Mouse (Mus musculus): Measurements from ENCODE around the gene C3ar1.
A peak's percentile ranks its signal among the peaks of the same experiment; 100 is the strongest.

The C3ar1 gene

DNA sequence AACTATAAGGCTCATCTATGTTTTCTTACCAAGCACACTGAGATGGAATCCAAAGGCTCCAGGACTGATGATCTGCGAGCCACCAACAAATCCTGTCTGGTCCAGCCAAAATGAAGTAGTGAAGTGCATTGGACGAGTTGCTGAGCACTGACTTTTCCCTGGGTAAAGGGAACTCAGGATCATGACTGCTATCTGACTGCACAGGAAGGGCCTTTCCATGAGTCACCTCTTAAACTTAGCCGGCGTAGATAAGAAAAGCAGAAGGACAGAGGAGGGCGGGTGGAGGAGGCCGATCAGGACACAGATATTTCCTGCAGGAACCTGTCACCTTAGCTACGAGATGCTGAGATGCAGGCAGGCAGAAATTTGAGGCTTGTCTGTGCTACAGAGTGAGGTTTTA is at the start of gene C3ar1:
TSS of gene C3ar1 (minus strand) at position 207 of the 400 bp plus-strand sequence.
- no peak for DNase-seq

DNA sequence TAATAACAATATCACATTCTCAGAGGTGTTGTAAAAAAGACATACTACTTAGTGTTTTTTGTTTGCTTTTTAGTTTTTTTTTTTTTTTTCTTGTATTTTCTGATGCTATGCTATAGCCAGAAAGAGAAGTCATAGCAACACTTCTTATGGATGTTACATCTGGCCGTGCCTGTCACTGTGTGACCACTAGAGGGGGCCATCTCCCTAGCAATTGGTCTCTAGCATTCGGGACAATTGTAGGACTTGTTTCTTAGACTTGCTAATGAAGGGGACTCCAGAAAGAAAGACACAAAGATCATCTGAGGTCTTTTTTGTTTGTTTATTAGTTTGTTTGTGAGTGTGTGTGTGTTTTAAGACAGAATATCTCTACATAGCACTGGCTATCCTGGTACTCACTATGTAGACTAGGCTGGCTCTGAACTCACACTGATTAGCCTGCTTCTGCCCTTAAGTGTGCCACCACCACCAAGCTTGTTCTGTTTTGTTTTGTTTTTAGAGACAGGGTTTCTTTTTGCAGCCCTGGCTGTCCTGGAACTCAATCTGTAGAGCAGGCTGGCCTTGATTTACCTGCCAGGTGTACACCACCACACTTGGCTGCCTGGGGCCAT is 36.6 kb upstream of the C3ar1 start:
- DNase-seq: no peak

DNA sequence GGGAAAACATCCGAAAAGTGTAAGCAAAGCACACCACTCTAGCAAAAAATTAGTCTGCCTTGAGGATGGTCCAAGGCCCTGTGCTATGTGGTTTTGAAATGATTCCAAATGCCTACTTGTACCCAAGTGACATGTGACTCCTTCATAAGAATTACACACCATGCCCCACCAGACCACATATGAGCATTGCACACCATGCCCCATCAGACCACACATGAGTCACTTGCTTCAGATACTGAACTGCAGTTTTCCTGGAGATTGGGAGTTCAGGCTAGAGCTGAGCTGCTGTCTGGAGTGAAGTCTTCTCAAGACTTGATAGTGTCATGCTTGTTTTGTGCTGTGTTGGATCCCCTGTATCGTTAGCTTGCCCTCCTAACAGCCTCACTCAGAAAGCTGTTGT is 33.6 kb upstream of the C3ar1 start:
- no peak for DNase-seq

DNA sequence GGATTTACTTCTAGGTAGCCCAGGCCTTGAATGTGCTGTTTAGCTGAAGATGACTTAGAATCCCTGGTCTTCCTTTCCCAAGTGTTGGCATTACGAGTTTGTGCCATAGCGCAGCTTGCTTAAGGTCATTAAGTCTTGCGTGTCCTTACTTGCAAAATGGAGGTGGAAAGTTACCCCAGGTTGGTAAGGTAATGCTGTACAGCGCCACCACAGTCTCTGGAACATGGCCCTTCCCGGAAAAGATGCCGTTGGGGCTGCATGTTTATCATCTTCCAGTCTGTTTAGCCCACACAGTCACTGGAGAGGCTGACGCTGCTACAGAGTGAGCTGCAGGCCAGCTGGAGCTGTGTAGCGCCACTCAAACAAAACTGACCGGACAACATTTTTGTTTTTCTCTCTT is 27.6 kb upstream of the C3ar1 start:
- DNase-seq: no peak

DNA sequence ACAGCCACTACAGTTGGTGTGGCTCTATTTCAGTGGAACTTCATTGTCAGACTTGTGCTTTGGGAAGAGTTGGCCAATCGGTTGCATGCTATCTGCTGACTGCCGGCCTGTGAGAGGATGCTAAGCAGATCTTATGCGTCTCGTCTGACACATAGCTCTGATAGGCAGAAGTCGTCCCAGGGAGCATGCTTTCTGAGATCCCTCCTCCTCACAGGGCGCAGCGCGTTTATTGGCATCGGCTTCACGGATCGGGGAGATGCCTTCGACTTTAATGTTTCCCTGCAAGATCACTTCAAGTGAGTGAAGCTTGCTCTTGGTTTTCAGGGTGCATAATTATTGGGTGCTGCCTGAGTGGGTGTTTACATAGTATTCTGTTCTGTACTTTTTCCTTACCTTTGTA is 25.3 kb upstream of the C3ar1 start:
- no peak for DNase-seq

DNA sequence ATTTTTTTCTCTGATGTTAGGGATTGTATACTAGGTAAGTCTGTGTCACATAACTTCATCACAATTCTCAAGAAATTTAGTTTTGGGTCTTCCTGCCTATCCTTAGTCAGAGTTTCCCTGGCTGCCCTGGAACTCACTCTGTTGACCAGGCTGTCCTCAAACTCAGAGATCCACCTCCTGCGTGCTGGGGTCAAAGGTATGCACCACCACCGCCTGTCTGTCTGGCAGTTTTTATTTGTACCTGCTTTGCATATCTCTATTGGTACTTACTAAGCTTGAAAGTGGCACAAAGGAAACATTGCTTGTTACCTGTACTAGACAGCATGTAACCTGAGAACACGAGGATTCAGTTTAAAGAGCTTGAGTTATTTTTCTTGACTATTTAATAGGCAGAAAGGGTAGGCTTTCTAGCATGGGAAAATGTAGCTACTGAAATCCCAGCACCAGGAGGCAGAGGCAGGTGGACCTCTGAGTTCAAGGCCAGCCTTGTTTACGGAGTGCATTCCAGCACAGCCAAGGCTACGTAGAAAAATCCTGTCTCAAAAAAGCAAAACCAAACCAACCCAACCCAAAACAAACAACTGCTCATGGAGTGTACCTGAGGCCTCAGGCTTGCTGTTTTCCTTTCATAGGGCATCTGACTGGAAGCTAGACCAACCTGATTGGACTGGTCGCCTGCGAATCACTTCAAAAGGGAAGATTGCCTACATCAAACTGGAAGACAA is 24.0 kb upstream of the C3ar1 start:
- peak; percentile 28 for DNase-seq

DNA sequence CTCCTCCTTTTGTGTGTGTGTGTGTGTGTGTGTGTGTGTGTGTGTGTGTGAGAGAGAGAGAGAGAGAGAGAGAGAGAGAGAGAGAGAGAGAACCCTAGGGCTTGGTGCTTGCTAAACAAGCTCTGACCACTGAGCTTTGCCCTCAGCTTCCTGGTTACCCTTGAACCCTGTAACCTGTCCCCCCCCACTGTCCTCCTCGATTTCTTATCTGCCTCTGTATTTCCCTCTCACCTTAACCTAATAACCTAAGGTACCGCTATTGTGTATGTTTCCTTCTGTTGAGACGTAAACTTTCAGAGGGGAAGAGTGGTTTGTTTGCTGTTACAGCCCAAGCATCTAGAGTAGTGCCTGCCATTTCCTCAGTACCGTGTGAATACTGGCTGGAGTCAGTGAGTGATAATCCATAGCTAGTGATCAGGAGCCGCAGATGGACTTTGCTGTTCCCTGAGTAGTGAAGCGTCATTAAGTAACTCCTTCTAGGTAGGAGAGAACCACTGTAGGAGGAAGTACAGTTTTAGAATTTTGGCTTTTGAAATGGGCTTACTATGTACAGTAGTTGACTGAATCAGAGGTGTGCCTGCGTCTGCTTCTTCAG is 23.3 kb upstream of the C3ar1 start:
- no peak for DNase-seq

DNA sequence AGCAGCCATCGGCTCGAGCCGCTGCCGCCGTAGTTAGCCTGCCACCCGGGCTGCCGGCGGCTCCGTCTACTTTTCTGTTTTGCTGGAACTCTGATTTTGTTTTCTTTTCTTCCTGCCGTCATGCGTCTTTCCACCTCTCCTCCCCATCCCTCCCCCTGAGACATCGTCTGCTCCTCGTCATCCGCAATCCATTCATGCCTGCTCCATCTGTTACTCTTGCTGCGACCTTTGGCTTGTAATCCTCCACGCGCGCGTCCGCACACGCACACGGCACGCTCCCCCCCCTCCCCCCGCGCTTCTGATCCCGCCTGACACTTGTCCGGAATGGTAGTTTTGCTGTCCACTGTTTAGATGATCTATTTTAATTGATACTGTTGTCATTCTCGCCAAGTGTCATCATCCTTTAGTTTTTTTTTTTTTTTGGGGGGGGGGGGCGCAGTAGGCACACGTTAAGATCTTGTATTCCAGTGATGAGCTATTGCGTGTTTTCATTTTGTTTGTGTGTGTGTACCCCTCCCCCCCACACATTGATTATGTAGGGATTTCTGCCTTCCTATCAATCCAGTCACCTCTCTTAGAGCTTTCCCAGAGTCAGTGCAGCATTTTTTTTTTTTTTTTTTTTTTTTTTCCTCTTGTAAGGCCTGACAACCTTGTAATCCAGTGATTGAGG is 18.9 kb upstream of the C3ar1 start:
- no peak for DNase-seq

DNA sequence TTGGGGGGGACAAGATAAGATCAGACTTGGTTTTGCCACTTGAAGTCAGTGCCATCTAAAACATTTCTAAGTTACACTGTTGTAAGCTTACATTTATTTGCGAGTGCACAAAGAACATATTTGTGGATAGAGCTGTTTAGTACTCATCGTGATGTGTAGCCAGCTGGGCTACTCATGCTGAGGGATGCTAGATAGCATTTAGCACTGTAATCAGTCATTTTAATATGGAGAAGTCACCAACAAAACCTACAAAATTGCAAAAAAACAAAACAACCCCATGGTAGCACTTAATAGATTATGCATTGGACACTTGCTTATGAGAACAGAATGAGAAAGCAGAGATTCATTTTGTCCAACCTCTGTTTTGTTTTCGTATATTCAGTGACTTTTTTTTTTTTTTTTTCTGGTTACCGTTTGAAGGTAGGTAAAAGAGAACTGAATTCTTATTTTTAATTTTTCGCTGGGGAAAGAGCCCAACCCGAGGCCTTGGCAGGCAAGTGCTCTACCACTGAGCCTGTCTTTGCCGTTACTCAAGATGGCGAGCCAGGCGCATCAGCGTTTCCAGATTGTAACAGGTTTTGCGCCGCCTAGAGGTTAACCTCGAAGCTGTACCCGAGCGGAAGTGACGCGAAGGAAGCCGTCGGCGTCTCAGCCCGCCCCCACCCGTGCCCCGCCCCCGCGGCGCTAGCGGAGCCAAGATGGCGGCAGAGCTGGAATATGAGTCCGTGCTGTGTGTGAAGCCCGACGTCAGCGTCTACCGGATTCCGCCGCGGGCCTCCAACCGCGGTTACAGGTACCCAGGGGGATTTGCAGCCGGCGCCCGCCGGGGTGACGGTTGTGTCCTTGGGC is 18.1 kb upstream of the C3ar1 start, which contains the start of gene Necap1:
TSS of gene Necap1 (plus strand) at position 604 of the 849 bp plus-strand sequence.
- peak; percentile 96 for DNase-seq

DNA sequence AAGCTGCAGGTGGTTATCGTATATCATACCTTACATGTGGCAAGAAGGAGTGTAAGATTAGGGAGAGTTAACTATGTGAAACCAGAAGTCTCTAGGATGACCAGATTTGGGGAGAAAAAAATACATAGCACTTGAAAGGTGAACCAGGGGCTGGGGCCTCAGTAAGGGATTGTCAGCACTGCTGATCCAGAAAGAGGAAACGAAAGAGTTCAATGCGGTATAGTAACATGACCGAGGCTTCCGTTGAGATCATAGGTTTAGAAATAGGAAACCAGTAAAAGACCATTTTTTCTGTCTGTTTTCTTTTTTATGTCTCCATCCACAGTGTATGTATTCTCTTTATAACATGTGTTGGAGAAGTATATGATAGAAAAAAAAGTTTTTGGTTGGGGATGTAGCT is 16.8 kb upstream of the C3ar1 start:
- no peak for DNase-seq

DNA sequence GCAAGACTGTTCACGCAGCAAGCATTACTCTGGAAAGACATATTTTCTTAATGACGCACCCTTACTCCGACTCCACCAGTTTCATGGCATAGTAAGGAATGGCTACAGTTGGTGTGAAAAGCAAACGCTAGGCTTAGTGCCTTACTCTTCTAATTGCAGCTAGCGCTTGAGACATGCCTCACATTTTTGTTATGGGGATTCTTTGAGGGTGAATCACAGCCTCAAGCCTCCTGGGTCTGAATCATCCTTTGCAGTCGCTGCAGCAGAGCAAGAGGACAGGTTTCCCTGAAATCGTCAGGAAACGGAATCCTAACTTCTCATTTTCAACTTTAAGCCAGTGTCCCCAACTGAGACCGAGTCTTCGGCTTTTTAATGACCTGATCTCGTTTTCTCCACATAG is 13.9 kb upstream of the C3ar1 start:
- DNase-seq: no peak

DNA sequence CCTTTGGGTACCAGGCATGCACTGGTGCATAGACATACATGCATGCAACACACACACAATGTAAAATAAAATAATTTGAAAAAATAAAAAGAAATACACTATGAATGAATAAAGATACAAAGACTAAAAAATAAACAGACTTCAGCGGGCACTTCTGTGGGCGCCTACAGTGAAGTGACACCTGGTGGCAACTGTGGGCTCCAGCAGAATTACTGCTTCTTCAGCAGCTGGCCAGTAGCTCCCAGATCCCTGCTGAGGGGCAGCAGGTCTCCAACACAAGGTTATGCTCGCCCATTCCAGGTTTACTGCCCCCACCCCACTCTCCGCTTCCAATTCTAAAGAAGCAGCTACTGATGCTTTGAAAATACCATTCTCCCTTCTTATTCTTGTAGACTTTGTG is 12.0 kb upstream of the C3ar1 start:
- no peak for DNase-seq

DNA sequence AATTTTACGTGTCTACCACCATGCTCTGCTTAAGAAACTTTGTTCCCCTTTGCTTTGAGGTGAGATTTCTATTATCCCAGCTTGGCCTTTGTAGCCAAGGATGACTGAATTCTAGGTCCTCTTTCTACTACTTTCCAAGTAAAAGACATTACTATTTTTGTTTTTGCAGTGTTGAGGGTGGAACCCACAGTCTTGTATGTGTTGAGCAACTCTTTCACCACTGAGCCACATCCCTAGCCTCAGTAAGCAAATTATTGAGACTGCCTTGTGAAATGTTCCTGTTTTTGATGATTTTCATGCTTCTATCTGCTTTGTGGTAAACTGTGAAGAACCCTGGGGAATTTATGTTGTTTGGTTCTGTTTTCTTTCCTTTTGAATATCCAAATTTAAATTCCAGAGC is 6.9 kb upstream of the C3ar1 start:
- DNase-seq: no peak

DNA sequence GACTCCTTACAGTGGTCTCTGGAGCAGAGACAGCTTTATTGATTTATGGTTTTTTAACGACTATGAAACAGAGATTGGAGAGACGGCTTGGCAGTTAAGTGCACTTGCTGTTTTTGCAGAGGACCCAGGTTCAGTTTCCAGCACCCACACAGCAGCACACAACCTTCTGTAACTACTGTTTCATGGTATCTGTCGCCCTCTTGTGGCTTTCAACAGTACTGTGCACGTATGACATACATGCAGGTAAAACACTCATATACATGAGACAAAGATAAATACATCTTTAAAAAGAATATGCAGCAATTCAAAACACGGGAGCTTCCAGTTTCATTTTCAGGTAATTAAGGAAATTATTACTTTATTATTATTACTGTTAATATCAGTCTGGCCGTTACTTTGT is 6.5 kb upstream of the C3ar1 start:
- no peak for DNase-seq

DNA sequence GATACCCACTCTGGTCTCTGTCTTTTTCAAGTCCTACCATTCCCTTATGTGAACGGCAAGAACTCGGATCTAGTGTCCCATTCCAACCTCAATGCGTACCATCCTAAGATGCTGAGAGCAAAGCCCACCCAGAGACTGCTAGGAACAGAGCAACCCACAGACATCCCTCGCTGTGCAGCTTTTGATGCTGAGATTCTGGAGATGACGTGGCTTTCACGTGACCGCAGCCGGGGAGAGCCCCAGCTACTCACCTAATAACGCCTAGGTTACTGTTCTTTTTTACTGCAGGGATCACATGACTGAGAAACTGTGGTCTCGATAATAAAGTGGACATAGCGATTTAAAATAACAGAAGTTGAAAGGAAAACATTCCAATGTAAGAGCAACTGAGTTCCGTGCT is 1.4 kb downstream of the C3ar1 start:
- DNase-seq: no peak

DNA sequence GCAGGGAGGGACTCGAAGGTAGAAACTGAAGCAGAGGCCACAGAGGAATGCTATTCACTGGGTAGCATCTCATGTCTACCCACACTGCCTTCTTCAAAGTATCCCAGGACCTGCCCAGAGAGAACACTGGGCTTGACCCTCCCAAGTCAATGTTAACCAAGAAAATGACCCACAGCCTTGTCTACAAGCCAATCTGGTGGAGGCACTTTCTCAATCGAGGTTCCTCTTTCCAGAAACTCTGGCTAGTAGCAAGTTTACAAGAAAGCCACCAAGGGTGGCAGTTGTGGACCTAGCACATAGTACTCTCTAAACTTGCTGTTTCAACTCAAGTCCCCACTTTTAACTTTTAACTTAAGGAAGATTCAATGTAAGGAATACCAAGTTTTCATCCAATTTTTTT is 3.3 kb downstream of the C3ar1 start:
- no peak for DNase-seq

DNA sequence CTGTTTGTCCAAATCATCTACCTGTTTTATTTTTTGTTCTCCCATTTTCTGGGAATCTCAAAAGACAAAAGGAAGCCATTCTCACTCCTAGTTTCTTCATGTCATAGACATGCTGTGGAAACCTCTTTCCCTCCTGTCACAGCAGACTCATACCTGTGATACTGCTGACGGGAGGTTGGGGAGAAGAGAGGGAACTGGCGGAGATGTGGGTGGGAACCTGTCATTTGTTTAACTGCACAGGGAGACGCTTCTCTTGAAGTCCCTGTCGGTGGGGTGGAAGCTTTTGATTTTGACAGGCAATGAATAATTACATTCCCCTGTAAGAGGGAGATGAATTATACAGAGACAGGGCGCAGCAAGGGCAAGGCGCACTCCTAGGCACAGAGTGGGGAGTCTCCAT is 12.2 kb downstream of the C3ar1 start:
- DNase-seq: no peak

DNA sequence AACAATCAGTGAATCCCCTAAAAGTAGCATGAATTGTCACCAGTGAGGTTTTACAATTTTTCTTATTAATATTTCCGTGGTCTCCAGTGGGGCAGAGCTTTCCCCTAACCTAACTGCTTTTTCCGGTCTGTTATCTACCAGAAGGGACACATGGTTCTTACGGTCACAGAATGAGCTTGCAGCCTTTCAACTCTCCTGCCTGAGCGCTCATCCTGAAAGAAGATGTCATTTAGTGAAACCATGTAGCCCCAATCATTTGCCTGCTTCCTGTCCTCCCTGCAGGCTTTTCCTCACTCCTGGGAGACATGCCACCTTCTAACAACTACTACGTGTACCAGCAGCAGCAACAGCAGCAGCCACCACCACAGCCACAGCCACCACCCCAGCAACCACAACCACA is 18.4 kb downstream of the C3ar1 start:
- no peak for DNase-seq

DNA sequence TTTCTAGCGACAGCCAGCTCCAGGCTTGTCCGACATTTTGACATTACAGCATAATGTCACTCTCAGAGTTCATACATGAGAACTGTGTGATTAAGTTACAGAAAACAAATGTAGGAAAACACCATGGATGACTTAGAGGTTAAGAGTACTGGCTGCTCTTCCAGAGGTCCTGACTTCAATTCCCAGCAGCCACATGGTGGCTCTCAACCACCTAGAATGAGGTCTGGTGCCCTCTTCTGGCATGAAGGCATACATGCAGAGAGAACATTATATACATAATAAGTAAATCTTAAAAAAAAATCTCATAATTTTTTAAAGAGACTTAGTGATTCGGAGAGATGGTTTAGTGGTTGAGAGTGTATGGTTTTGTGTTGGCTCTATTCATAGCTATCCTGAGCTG is 19.0 kb downstream of the C3ar1 start:
- DNase-seq: no peak

DNA sequence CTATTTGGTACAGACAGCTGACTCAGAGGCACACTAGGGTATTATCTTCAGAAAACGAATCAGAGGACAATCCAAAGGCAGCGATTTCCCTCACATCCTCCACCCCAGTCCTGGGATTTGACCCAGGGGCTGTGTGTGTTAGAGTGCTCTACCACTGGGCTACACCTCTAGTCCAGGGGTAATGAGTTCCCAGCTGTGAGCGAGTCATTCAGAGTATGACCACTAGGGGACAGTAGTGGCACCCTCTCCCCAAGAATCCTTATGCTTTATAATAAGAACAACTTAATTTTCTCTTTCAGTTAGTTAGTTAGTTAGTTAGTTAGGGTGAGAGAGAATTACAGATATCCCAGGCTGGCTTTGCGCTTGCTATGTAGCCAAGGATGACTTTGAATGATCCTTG is 21.6 kb downstream of the C3ar1 start:
- no peak for DNase-seq

DNA sequence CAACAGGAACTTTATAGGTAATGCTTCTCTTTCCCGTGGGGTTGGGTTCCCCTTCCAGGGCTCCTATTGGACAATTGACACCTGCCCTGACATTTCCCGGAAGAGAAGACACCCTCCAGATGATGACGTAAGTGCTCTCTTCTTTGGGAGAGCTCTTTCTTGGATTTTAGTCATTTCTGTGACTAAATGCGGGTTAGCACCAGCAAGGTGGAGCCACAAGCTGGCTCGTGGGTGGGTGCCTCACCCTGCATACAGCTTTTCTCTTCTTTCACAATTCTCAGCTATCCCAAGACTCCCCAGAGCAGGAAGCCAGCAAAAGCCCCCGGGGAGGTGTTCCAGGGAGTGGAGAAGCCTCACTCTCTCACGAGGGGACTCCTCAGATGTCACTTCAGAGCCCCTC is 23.1 kb downstream of the C3ar1 start:
- no peak for DNase-seq

DNA sequence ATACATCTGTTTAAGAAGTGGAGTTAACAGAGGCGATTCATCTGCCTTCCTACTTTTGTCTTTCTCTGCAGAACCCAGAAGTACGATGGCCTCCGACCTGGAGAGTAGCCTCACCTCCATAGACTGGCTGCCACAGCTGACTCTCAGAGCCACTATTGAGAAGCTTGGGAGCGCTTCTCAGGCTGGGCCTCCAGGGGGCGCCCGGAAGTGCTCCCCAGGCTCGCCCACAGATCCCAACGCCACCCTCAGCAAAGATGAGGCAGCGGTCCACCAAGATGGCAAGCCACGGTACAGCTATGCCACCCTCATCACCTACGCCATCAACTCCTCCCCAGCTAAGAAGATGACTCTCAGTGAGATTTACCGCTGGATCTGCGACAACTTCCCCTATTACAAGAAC is 27.9 kb downstream of the C3ar1 start:
- DNase-seq: no peak
